Mouse (Mus musculus) stomach, postnatal 0 days (tissue): ENCODE measurements at regions not wholly inside any gene's neighbourhood (a gene's known extent, or its start where the extent isn't known, plus 50 kb on each side); places are given as distances from the start of the nearest gene placed in this dataset.

Experiments used
- ATAC-seq: fragments of 200-750 bp; cut with Nextera tagmentation; 2 replicates; pipeline ENCODE4 v1.8.0; 2017; ENCODE audit not compliant: low FRiP score, low TSS enrichment
- DNase-seq: peaks from one replicate; pipeline ENCODE4 v3.0.0-alpha.2; 2016; ENCODE audit warnings: low spot score
- H3K27ac ChIP-seq: fragments of 300-500 bp; sonication (generic); replicated peaks from 2 replicates; pipeline ENCODE4 v1.5.1; 2014; ENCODE audit warnings: mild to moderate bottlenecking, control low read depth
- H3K27me3 ChIP-seq: fragments of 300-500 bp; sonication (generic); 2 replicates; pipeline ENCODE4 v1.6.1; 2014; ENCODE audit warnings: low read length; ENCODE audit not compliant: control insufficient read depth, insufficient read depth
- H3K36me3 ChIP-seq: fragments of 300-500 bp; sonication (generic); 2 replicates; pipeline ENCODE4 v1.6.1; 2014; ENCODE audit warnings: low read length, mixed read lengths; ENCODE audit not compliant: control insufficient read depth, insufficient read depth
- H3K4me1 ChIP-seq: fragments of 300-500 bp; sonication (generic); replicated peaks from 2 replicates; pipeline ENCODE4 v1.6.1; 2014; ENCODE audit warnings: antibody characterized with exemption; ENCODE audit not compliant: control insufficient read depth, insufficient read depth
- H3K4me2 ChIP-seq: fragments of 300-500 bp; sonication (generic); replicated peaks from 2 replicates; pipeline ENCODE4 v1.6.1; 2014; ENCODE audit warnings: low read depth, mild to moderate bottlenecking, control low read depth, moderate library complexity
- H3K4me3 ChIP-seq: fragments of 300-500 bp; sonication (generic); 2 replicates; pipeline ENCODE4 v1.5.1; 2014; ENCODE audit warnings: low read depth, low read length, control low read depth
- H3K9ac ChIP-seq: fragments of 300-500 bp; sonication (generic); 2 replicates; pipeline ENCODE4 v1.6.1; 2014; ENCODE audit warnings: mild to moderate bottlenecking, low read length, control low read depth, mixed read lengths
- H3K9me3 ChIP-seq: fragments of 300-500 bp; sonication (generic); 2 replicates; pipeline ENCODE4 v1.6.1; 2016; ENCODE audit warnings: low read length; ENCODE audit not compliant: control insufficient read depth
- CTCF ChIP-seq: IDR thresholded peaks from 2 replicates; pipeline ENCODE4 v1.5.1; 2016; ENCODE audit warnings: antibody characterized with exemption, low read depth, mild to moderate bottlenecking, moderate library complexity
- EP300 ChIP-seq: optimal IDR thresholded peaks from 2 replicates; pipeline ENCODE3; 2016; ENCODE audit warnings: antibody characterized with exemption
- WGBS: fragments of 180-500 bp; shearing (Covaris S2); extraction: QIAGEN DNeasy Blood & Tissue Kit; methylation state at CpG from one replicate; pipeline ENCODE4 v1.1.7; 2014; 5-methylcytosine and 5-hydroxymethylcytosine counted together

- Histone ChIP-seq H3K4me1 (no peaks in the 10 kb centered on the region), H3K4me2 (no peak overlapping the region)
Measured at GRCm38 (mm10) chr11:19355179-19355578, 336.4 kb upstream of the Meis1 start.

GRCm38 (mm10) chr11:19356151-19356550 lies 337.4 kb upstream of the Meis1 start:
- Histone ChIP-seq H3K27ac (no peak overlapping the region), H3K9me3 (no peaks in the 10 kb centered on the region), H3K4me1 (no peaks in the 10 kb centered on the region), H3K4me2 (no peak overlapping the region), H3K9ac (no peak overlapping the region), H3K36me3 (no peaks in the 10 kb centered on the region), H3K27me3 (no peaks in the 10 kb centered on the region), H3K4me3 (no peak overlapping the region)
- WGBS = 49% methylated on average over 2 of the region's 2 CpGs
- ATAC-seq (no peak), DNase-seq (no peak)
- no peak for TF ChIP-seq CTCF
- TF ChIP-seq EP300 = no peak

More at GRCm38 (mm10) chr11:19355179-19355578, 336.4 kb upstream of the Meis1 start:
- Histone ChIP-seq H3K27me3 (no peaks in the 10 kb centered on the region), H3K9me3 (no peaks in the 10 kb centered on the region), H3K27ac (no peak overlapping the region), H3K9ac (no peak overlapping the region), H3K4me3 (no peak overlapping the region), H3K36me3 (no peaks in the 10 kb centered on the region)
- DNase-seq (no peak), ATAC-seq (no peak)
- TF ChIP-seq EP300 = no peak
- TF ChIP-seq CTCF = no peak
- 44% methylated on average over 2 of the region's 2 CpGs for WGBS

- TF ChIP-seq CTCF = no peak
- no peak for TF ChIP-seq EP300
- DNase-seq (no peak), ATAC-seq (no peak)
- Histone ChIP-seq H3K9ac (no peak overlapping the region), H3K36me3 (no peaks in the 10 kb centered on the region), H3K4me3 (no peak overlapping the region), H3K4me1 (no peaks in the 10 kb centered on the region), H3K4me2 (no peak overlapping the region), H3K9me3 (no peaks in the 10 kb centered on the region), H3K27me3 (no peaks in the 10 kb centered on the region), H3K27ac (no peak overlapping the region)
- WGBS = 54% methylated on average over 1 of the region's 1 CpGs
Measured at GRCm38 (mm10) chr11:19369152-19369551, 350.4 kb upstream of the Meis1 start.

- Histone ChIP-seq H3K27ac (no peak overlapping the region), H3K4me3 (no peak overlapping the region), H3K4me2 (no peak overlapping the region), H3K27me3 (no peaks in the 10 kb centered on the region), H3K36me3 (no peaks in the 10 kb centered on the region), H3K9ac (no peak overlapping the region), H3K9me3 (no peaks in the 10 kb centered on the region), H3K4me1 (no peaks in the 10 kb centered on the region)
- no peak for ATAC-seq
- TF ChIP-seq CTCF = no peak
- TF ChIP-seq EP300 = no peak
- no peak for DNase-seq
- 47% methylated on average over 5 of the region's 5 CpGs for WGBS
Measured at GRCm38 (mm10) chr11:19373476-19373875, 354.7 kb upstream of the Meis1 start.

- ATAC-seq = no peak
Measured at GRCm38 (mm10) chr11:19380935-19381334, 362.1 kb upstream of the Meis1 start.

GRCm38 (mm10) chr11:19389136-19389535 lies 370.4 kb upstream of the Meis1 start:
- Histone ChIP-seq H3K9me3 (no peaks in the 10 kb centered on the region), H3K27me3 (no peaks in the 10 kb centered on the region), H3K4me1 (no peaks in the 10 kb centered on the region), H3K27ac (no peak overlapping the region), H3K4me3 (no peak overlapping the region), H3K4me2 (no peak overlapping the region), H3K9ac (no peak overlapping the region), H3K36me3 (no peaks in the 10 kb centered on the region)
- ATAC-seq (no peak), DNase-seq (no peak)
- WGBS = 95% methylated on average over 6 of the region's 6 CpGs
- TF ChIP-seq CTCF = no peak
- no peak for TF ChIP-seq EP300

More at GRCm38 (mm10) chr11:19380935-19381334, 362.1 kb upstream of the Meis1 start:
- TF ChIP-seq CTCF (no peak), EP300 (no peak)
- Histone ChIP-seq H3K36me3 (no peaks in the 10 kb centered on the region), H3K27me3 (no peaks in the 10 kb centered on the region), H3K4me1 (no peaks in the 10 kb centered on the region), H3K4me3 (no peak overlapping the region), H3K9me3 (no peaks in the 10 kb centered on the region), H3K9ac (no peak overlapping the region), H3K27ac (no peak overlapping the region), H3K4me2 (no peak overlapping the region)
- DNase-seq = no peak
- WGBS = 38% methylated on average over 2 of the region's 2 CpGs
